Mouse (Mus musculus): Measurements from ENCODE around the gene Plch2.

- no peak for TF ChIP-seq CTCF (IDR thresholded peaks at IDR 0.05; ENCODE audit: extremely low read depth, insufficient read depth, low read length)
- TF ChIP-seq POLR2A (IDR thresholded peaks at IDR 0.05; ENCODE audit: extremely low read depth, insufficient read depth, low read length): no peak
Observed at GRCm38 (mm10) chr4:155074418-155074817, 17.8 kb upstream of the Plch2 start.
